Mouse (Mus musculus) liver, embryonic 11.5 days (tissue): ENCODE results near the gene Cpt1c. TPM values are rescaled to one million over a fixed set of nuclear protein-coding genes. Genes with fewer than 3 reads are reported as not detected.

Source experiments
- ATAC-seq: fragments of 200-750 bp; cut with Nextera tagmentation; replicated peaks from 2 replicates; pipeline ENCODE4 v1.8.0; 2017; ENCODE audit warnings: moderate number of reproducible peaks, mild to moderate bottlenecking, moderate TSS enrichment, moderate library complexity; ENCODE audit not compliant: low FRiP score
- DNase-seq: peaks from one replicate; pipeline ENCODE4 v3.0.0-alpha.2; 2017; ENCODE audit warnings: low spot score
- H3K27ac ChIP-seq: fragments of 300-500 bp; sonication (generic); 2 replicates; pipeline ENCODE4 v1.5.1; 2014; ENCODE audit warnings: mild to moderate bottlenecking, low read depth, low read length, control low read depth
- H3K27me3 ChIP-seq: fragments of 300-500 bp; sonication (generic); replicated peaks from 2 replicates; pipeline ENCODE4 v1.6.1; 2014; ENCODE audit warnings: low read length, mixed read lengths; ENCODE audit not compliant: control insufficient read depth, insufficient read depth
- H3K36me3 ChIP-seq: fragments of 300-500 bp; sonication (generic); 2 replicates; pipeline ENCODE4 v1.6.1; 2014; ENCODE audit warnings: mild to moderate bottlenecking, low read length, moderate library complexity, mixed read lengths; ENCODE audit not compliant: control insufficient read depth, insufficient read depth
- H3K4me1 ChIP-seq: fragments of 300-500 bp; sonication (generic); replicated peaks from 2 replicates; pipeline ENCODE4 v1.6.1; 2014; ENCODE audit warnings: low read length, mixed read lengths; ENCODE audit not compliant: control insufficient read depth, insufficient read depth
- H3K4me2 ChIP-seq: fragments of 300-500 bp; sonication (generic); 2 replicates; pipeline ENCODE4 v1.6.1; 2014; ENCODE audit warnings: mild to moderate bottlenecking, control low read depth, moderate library complexity
- H3K4me3 ChIP-seq: fragments of 300-500 bp; sonication (generic); 2 replicates; pipeline ENCODE4 v1.5.1; 2014; ENCODE audit warnings: low read depth, low read length, control low read depth
- H3K9ac ChIP-seq: fragments of 300-500 bp; sonication (generic); 2 replicates; pipeline ENCODE4 v1.6.1; 2014; ENCODE audit warnings: low read depth, low read length, control low read depth
- H3K9me3 ChIP-seq: fragments of 300-500 bp; sonication (generic); 2 replicates; pipeline ENCODE4 v1.6.1; 2016; ENCODE audit warnings: low read length, inconsistent platforms, mixed read lengths; ENCODE audit not compliant: control insufficient read depth
- WGBS: fragments of 180-500 bp; shearing (Covaris S2); extraction: QIAGEN DNeasy Blood & Tissue Kit; methylation state at CpG from one replicate; pipeline ENCODE4 v1.1.7; 2014; 5-methylcytosine and 5-hydroxymethylcytosine counted together
- polyA plus RNA-seq: library from polyadenylated mRNA; unstranded; fragments of >200 nt; fragmentation: Nextera tagmentation; extraction: Ambion mirVana; gene quantifications from 2 replicates; pipeline ENCODE4 v1.2.1, GENCODE M21; 2014

Gene Cpt1c
- polyA plus RNA-seq, 1 experiment from 2014 or later, result 8.2 TPM

DNA sequence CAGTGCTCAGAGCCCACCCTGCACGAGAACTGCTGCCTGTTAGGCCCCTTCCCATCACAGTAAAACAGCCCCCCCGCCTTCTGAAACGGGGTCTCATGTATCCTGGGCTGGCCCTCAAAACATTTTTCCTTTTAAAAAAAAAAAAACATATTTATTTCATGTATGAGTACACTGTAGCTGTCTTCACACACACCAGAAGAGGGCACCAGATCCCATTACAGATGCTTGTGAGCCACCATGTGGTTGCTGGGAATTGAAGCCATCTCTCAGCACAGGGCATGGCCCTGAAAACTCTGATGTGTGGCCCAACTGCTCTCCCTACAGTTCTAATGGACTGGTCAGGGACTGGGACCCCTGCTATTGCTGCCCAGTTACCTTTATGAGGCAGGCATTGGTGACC lies 3.6 kb upstream of the Cpt1c start:
- Histone ChIP-seq H3K9me3 (no peaks in the 10 kb centered on the region), H3K4me3 (no peak overlapping the region), H3K27me3 (no peaks in the 10 kb centered on the region), H3K36me3 (peaks cover 65% of the 10 kb centered on the region), H3K4me2 (no peak overlapping the region), H3K4me1 (peaks cover 20% of the 10 kb centered on the region), H3K27ac (no peak overlapping the region), H3K9ac (no peak overlapping the region)
- 93% methylated on average over 3 of the region's 3 CpGs for WGBS
- DNase-seq (no peak), ATAC-seq (no peak)

DNA sequence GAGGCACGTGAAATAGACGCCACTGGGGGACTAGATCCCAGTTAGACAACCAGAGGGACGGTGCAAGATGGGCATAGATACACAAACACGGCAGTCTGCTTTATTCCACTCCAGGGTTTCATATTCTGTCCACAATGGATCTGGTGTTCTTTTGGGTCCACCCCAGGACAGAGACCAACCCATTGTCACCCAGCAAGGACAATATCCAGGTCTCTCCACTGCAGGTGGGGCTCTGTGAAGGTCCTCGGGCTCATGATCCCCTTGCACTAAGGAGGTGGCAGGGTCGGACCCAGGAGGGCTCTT lies 417 bp upstream of the Cpt1c start:
- Histone ChIP-seq H3K4me2 (peak overlapping the region; percentile 75), H3K36me3 (peaks cover 40% of the 10 kb centered on the region), H3K27ac (peak overlapping the region; percentile 74), H3K9ac (no peak overlapping the region), H3K27me3 (no peaks in the 10 kb centered on the region), H3K4me1 (peaks cover 23% of the 10 kb centered on the region), H3K4me3 (0 out of 2 replicates have a peak overlapping the region, but pooled peaks have one; percentile 17), H3K9me3 (no peaks in the 10 kb centered on the region)
- no peak for ATAC-seq
- no peak for DNase-seq
- 23% methylated on average over 6 of the region's 6 CpGs for WGBS

DNA sequence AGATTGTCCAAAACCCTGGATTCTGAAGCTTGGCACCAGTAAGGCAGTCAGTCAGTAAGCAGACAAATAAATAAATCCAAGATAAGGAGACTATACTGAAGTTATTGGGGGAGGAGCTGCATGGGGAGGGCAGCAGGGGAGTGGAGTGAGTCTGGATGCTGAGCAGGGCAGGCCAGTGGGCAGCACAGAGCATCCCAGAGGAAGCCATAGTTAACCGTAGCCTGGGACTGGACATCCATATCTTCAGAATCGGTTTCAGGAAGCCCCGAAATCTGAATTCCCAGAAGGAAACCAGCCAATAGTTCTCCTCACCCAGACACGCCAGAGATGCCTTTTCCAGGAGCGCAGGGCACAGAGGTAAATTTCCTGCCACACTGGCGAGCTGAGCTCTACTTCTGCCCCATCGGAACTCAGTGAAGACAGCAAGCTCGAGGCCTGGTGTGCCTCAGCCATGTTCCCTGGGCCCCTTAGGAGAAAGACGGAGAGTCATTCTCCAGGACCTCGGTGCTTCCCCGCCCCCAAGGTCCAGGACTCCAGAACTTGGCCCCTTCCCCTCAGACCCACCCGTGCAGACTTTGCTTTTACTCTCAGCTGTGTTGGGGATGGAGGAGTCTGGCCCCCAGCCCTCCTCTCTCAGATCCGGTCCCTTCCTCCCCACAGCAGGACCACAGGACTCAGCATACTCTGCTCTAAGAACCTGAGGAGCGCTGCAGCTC lies 1.1 kb downstream of the Cpt1c start:
- WGBS, result 45% methylated on average over 14 of the region's 14 CpGs
- H3K27me3 ChIP-seq, result no peaks in the 10 kb centered on the region
- ATAC-seq (no peak), DNase-seq (no peak)
- H3K4me3 ChIP-seq, result peak overlapping the region; percentile 43
- peaks cover 28% of the 10 kb centered on the region for H3K36me3 ChIP-seq
- H3K27ac ChIP-seq, result peak overlapping the region; percentile 74; the same call in 1 of the 2 replicates
- peak overlapping the region; percentile 75 for H3K4me2 ChIP-seq
- H3K4me1 ChIP-seq, result peaks cover 23% of the 10 kb centered on the region
- peak overlapping the region; percentile 46 for H3K9ac ChIP-seq
- no peaks in the 10 kb centered on the region for H3K9me3 ChIP-seq

DNA sequence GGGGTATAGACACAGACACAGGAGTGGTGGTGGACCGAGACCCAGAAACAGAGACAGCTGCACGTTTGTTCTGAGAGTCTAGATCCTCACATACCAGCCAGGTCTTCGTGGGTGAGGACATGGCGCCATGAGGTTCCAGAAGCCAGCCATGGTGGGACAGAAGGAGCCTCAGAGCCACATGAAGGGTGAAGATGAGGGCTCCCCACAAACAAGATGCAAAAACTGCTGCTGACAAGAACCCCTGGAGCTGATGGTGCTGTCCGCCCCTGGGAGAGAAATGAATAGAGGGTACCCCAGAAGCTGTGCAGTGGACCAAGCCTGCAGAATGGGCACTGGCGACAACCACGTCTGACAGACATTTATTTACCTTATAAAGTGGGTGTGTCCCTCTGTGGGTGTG lies 3.5 kb downstream of the Cpt1c start:
- peaks cover 7% of the 10 kb centered on the region; the same call in 1 of the 2 replicates for H3K36me3 ChIP-seq
- peak overlapping the region; percentile 47 for H3K4me3 ChIP-seq
- ATAC-seq (no peak), DNase-seq (no peak)
- peaks cover 23% of the 10 kb centered on the region for H3K4me1 ChIP-seq
- WGBS, result 63% methylated on average over 7 of the region's 7 CpGs
- H3K4me2 ChIP-seq, result peak overlapping the region; percentile 66
- no peaks in the 10 kb centered on the region for H3K27me3 ChIP-seq
- H3K9ac ChIP-seq, result 0 out of 2 replicates have a peak overlapping the region, but pooled peaks have one; percentile 6
- no peak overlapping the region for H3K27ac ChIP-seq
- H3K9me3 ChIP-seq, result no peaks in the 10 kb centered on the region

DNA sequence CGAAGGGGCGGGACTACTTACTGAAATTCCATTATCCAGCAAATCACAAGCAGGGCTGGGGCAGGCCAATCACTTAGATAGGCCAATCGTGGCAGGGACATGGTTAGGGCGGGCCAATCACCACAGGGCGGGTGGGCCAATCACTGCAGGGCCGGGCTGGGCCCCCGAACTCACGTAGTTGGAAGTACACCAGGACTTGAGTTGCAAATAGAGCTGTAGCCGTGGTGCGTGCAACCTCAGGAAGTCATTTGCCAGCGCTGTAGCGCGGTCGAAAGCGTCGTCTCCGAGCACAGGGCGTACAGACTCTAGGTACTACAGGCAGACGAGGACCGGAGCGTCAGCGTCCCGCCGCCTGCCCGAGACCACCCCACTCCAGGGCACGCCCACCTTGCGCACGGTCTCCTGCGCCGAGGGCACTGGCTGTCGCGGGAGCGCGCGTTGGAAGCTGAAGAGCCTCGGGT lies 4.4 kb downstream of the Cpt1c start:
- Histone ChIP-seq H3K4me3 (peak overlapping the region; percentile 47), H3K9ac (peak overlapping the region; percentile 6; the same call in 1 of the 2 replicates), H3K4me1 (peaks cover 22% of the 10 kb centered on the region), H3K4me2 (peak overlapping the region; percentile 66), H3K9me3 (no peaks in the 10 kb centered on the region), H3K27ac (no peak overlapping the region), H3K36me3 (peaks cover 2% of the 10 kb centered on the region; the same call in 1 of the 2 replicates), H3K27me3 (no peaks in the 10 kb centered on the region)
- under 1% methylated on average over 36 of the region's 36 CpGs for WGBS
- peak; percentile 91 for ATAC-seq
- peak; percentile 86 for DNase-seq

DNA sequence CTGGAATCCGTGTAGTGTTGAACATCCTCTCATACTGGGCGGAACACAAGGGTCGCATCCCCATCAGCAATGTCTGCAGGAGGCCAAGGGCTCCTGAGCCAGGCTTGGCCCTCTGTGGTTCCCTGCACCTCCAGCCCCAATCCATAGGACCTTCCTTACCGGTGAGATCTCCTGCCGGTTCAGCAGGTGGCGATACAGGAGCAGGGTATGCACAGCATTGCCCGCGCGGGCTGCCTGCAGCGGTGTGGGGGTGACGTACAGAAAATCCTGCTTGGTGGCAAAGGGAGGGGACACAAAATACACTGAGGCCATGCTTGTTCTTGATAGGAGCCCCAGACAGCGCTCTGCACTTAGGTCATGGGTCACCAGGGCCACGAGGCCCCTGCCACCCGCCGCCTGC lies 8.0 kb downstream of the Cpt1c start:
- Histone ChIP-seq H3K4me3 (no peak overlapping the region), H3K9me3 (no peaks in the 10 kb centered on the region), H3K4me1 (peaks cover 11% of the 10 kb centered on the region), H3K27me3 (no peaks in the 10 kb centered on the region), H3K4me2 (no peak overlapping the region), H3K9ac (no peak overlapping the region), H3K27ac (no peak overlapping the region), H3K36me3 (no peaks in the 10 kb centered on the region; the same call in 1 of the 2 replicates)
- ATAC-seq (no peak), DNase-seq (no peak)
- WGBS, result 56% methylated on average over 15 of the region's 15 CpGs

DNA sequence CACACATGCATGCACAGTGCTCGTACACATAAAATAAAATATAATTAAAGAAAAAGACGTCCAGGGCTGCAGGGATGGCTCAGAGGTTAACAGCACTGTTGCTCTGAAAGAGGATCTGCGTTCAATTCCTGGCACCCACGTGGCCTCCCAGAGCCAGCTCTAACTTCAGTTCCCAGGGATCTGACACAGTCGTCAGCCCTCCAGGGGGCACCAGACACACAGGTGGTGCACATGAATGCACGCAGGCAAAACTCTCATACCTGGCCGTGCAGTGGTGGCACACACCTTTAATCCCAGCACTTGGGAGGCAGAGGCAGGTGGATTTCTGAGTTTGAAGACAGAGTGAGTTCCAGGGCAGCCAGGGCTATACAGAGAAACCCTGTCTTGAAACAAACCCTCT lies 8.7 kb downstream of the Cpt1c start:
- Histone ChIP-seq H3K9me3 (no peaks in the 10 kb centered on the region), H3K4me2 (no peak overlapping the region), H3K27me3 (no peaks in the 10 kb centered on the region), H3K4me1 (peaks cover 9% of the 10 kb centered on the region; the same call in 1 of the 2 replicates), H3K36me3 (no peaks in the 10 kb centered on the region; the same call in 1 of the 2 replicates), H3K9ac (no peak overlapping the region), H3K4me3 (no peak overlapping the region), H3K27ac (no peak overlapping the region)
- ATAC-seq (no peak), DNase-seq (no peak)
- 74% methylated on average over 7 of the region's 7 CpGs for WGBS

DNA sequence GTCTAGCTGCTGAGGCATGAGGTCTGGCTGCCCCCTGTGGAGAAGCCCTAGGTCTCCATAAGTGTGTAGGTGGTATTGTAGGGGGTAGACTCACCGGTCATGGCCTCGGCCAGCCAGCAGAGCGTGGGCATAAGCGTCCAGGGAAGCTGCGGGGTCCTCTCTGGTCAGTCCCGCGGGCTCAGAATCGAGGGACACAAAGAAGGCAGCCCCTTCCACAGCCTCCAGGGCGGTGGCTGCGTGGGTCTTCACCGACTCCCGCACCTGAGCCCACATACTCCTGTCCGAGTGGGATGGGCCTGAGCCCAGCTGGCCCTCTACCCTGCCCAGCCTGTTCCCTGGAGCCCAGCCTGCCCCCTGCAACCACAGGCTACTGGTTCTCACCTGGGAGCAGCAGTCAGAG lies 9.7 kb downstream of the Cpt1c start:
- DNase-seq (no peak), ATAC-seq (no peak)
- Histone ChIP-seq H3K36me3 (no peaks in the 10 kb centered on the region; the same call in 1 of the 2 replicates), H3K9ac (no peak overlapping the region), H3K9me3 (no peaks in the 10 kb centered on the region), H3K4me1 (peaks cover 6% of the 10 kb centered on the region; the same call in 1 of the 2 replicates), H3K4me3 (no peak overlapping the region), H3K4me2 (no peak overlapping the region), H3K27ac (no peak overlapping the region), H3K27me3 (no peaks in the 10 kb centered on the region)
- 88% methylated on average over 13 of the region's 13 CpGs for WGBS

DNA sequence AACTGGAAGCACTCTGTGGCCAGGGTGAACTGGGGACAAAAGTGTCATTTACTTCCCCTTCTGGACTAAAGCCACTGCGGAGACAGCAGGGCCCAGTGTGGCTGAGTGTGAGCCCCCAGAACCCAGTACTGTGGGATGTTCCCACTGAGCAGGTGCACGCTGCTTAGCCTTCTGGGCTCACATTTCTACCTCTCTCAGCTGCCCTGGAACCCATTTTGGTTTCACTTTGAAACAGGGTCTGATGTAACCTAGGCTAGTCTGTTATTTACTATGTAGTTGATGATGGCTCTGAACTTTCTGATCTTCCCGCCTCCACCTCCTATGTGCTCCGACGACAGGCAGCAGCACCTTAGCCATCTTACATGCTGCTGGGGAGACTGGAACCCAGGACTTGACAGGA lies 11.8 kb downstream of the Cpt1c start:
- no peaks in the 10 kb centered on the region for H3K9me3 ChIP-seq
- no peaks in the 10 kb centered on the region; the same call in 1 of the 2 replicates for H3K36me3 ChIP-seq
- peaks cover 6% of the 10 kb centered on the region; the same call in 1 of the 2 replicates for H3K4me1 ChIP-seq
- no peaks in the 10 kb centered on the region for H3K27me3 ChIP-seq
- no peak overlapping the region for H3K27ac ChIP-seq
- H3K9ac ChIP-seq, result no peak overlapping the region
- DNase-seq (no peak), ATAC-seq (no peak)
- no peak overlapping the region for H3K4me2 ChIP-seq
- WGBS, result 80% methylated on average over 5 of the region's 5 CpGs
- H3K4me3 ChIP-seq, result no peak overlapping the region
